Mouse (Mus musculus) embryonic facial prominence, embryonic 14.5 days (tissue): ENCODE data around the gene Hoxc6. TPM values are rescaled to one million over a fixed set of nuclear protein-coding genes. Genes with fewer than 3 reads are reported as not detected.
A peak's percentile ranks its signal among the peaks of the same experiment; 100 is the strongest.

Experiments used
- ATAC-seq: fragments of 200-750 bp; cut with Nextera tagmentation; 2 replicates; pipeline ENCODE4 v1.8.0; 2017; ENCODE audit warnings: low read depth, moderate number of reproducible peaks, moderate TSS enrichment
- DNase-seq: peaks from one replicate; pipeline ENCODE4 v3.0.0-alpha.2; 2015; ENCODE audit warnings: low spot score
- H3K27ac ChIP-seq: fragments of 300-500 bp; sonication (generic); replicated peaks from 2 replicates; pipeline ENCODE4 v1.5.1; 2014; ENCODE audit warnings: low read depth, mild to moderate bottlenecking, low read length, moderate library complexity
- H3K27me3 ChIP-seq: fragments of 300-500 bp; sonication (generic); replicated peaks from 2 replicates; pipeline ENCODE4 v1.6.1; 2014; ENCODE audit warnings: low read length; ENCODE audit not compliant: control insufficient read depth, insufficient read depth
- H3K36me3 ChIP-seq: fragments of 300-500 bp; sonication (generic); 2 replicates; pipeline ENCODE4 v1.6.1; 2014; ENCODE audit warnings: low read length, mixed read lengths; ENCODE audit not compliant: control insufficient read depth, insufficient read depth
- H3K4me1 ChIP-seq: fragments of 300-500 bp; sonication (generic); 2 replicates; pipeline ENCODE4 v1.6.1; 2014; ENCODE audit warnings: antibody characterized with exemption, low read length; ENCODE audit not compliant: control insufficient read depth, insufficient read depth
- H3K4me2 ChIP-seq: fragments of 300-500 bp; sonication (generic); 2 replicates; pipeline ENCODE4 v1.6.1; 2014; ENCODE audit warnings: low read depth, mild to moderate bottlenecking, low read length, moderate library complexity, mixed read lengths
- H3K4me3 ChIP-seq: fragments of 300-500 bp; sonication (generic); 2 replicates; pipeline ENCODE4 v1.5.1; 2014; ENCODE audit warnings: low read depth, mild to moderate bottlenecking, low read length
- H3K9ac ChIP-seq: fragments of 300-500 bp; sonication (generic); 2 replicates; pipeline ENCODE4 v1.6.1; 2014; ENCODE audit warnings: low read depth, mild to moderate bottlenecking, low read length, moderate library complexity, mixed read lengths
- H3K9me3 ChIP-seq: fragments of 300-500 bp; sonication (generic); 2 replicates; pipeline ENCODE4 v1.6.1; 2016; ENCODE audit warnings: low read length; ENCODE audit not compliant: control insufficient read depth
- WGBS: fragments of 180-500 bp; shearing (Covaris S2); extraction: QIAGEN DNeasy Blood & Tissue Kit; methylation state at CpG from one replicate; pipeline ENCODE4 v1.1.7; 2014; 5-methylcytosine and 5-hydroxymethylcytosine counted together
- polyA plus RNA-seq: library from polyadenylated mRNA; unstranded; fragments of >200 nt; fragmentation: Nextera tagmentation; extraction: Ambion mirVana; gene quantifications from 2 replicates; pipeline ENCODE4 v1.2.1, GENCODE M21; 2014

Gene Hoxc6
- polyA plus RNA-seq, 1 experiment from 2014 or later = 0.25 TPM

DNA sequence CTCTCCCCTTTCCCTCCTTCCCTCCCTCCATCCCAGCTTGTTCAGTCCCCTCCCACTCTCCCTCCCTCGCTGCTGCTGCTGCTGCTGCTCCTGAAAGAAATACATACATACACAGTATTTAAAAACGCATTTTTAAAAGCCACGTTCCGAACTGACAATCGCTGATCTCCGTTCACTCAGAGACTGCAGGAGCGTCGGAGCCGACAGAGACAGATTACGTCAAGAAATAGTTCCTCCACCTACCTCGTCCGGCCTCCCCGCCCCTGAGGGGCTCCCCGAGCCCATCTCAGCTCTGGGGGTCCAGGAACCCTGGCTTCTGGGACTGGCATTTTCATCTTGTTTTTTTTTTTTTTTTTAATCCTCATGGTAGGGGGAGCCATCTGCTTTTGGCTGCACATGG lies 17.1 kb upstream of the Hoxc6 start:
- no peak for DNase-seq
- Histone ChIP-seq H3K9ac (no peak overlapping the region), H3K27ac (no peak overlapping the region), H3K9me3 (no peaks in the 10 kb centered on the region), H3K4me3 (peak overlapping the region; percentile 21), H3K4me1 (no peaks in the 10 kb centered on the region), H3K27me3 (peaks cover 99% of the 10 kb centered on the region), H3K4me2 (peak overlapping the region; percentile 41), H3K36me3 (no peaks in the 10 kb centered on the region)
- 1% methylated on average over 14 of the region's 14 CpGs for WGBS
- no peak for ATAC-seq

DNA sequence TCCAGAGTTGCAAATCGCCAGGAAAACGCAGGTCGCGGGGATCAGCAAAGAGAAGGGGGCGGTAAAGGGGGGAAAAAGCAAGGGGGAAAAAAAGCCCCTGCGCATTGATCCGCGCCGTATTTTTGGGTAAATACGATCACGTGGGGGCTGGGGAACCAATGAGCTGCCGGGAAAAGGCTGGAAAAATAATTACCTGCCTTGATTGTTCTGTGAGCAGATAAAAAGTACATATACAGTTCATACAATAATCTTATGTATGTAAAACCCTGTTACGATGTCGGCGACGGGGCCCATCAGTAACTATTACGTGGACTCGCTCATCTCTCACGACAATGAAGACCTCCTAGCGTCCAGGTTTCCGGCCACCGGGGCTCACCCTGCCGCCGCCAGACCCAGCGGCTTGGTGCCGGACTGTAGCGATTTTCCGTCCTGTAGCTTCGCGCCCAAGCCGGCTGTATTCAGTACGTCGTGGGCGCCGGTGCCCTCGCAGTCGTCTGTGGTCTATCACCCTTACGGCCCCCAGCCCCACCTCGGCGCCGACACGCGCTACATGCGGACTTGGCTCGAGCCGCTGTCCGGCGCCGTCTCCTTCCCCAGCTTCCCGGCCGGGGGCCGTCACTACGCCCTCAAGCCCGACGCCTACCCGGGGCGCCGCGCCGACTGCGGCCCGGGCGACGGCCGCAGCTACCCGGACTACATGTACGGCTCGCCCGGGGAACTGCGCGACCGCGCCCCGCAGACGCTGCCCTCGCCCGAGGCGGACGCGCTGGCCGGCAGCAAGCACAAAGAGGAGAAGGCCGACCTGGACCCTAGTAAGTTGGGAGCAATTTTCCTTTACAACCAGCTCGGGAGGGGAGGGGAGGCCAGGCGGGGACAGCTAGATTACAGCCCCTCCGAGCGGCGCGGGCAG lies 16.4 kb upstream of the Hoxc6 start:
- Histone ChIP-seq H3K9ac (no peak overlapping the region), H3K4me1 (no peaks in the 10 kb centered on the region), H3K4me2 (peak overlapping the region; percentile 41), H3K36me3 (no peaks in the 10 kb centered on the region), H3K27ac (no peak overlapping the region), H3K4me3 (peak overlapping the region; percentile 21), H3K9me3 (no peaks in the 10 kb centered on the region), H3K27me3 (peaks cover 99% of the 10 kb centered on the region)
- WGBS = under 1% methylated on average over 53 of the region's 88 CpGs
- ATAC-seq (no peak), DNase-seq (no peak)

GRCm38 (mm10) chr15:102983716-102984115 lies 14.3 kb upstream of the Hoxc6 start:
- H3K4me1 ChIP-seq = no peaks in the 10 kb centered on the region

GRCm38 (mm10) chr15:102984521-102984920 lies 13.5 kb upstream of the Hoxc6 start:
- no peaks in the 10 kb centered on the region for H3K9me3 ChIP-seq
- WGBS = 1% methylated on average over 10 of the region's 10 CpGs
- ATAC-seq (no peak), DNase-seq (no peak)
- no peak overlapping the region for H3K9ac ChIP-seq
- no peak overlapping the region for H3K4me3 ChIP-seq
- H3K27me3 ChIP-seq = peaks cover 99% of the 10 kb centered on the region
- no peaks in the 10 kb centered on the region for H3K4me1 ChIP-seq
- no peak overlapping the region for H3K27ac ChIP-seq
- no peak overlapping the region for H3K4me2 ChIP-seq
- H3K36me3 ChIP-seq = no peaks in the 10 kb centered on the region

More at GRCm38 (mm10) chr15:102983716-102984115, 14.3 kb upstream of the Hoxc6 start:
- Histone ChIP-seq H3K4me3 (no peak overlapping the region), H3K9ac (no peak overlapping the region), H3K9me3 (no peaks in the 10 kb centered on the region), H3K36me3 (no peaks in the 10 kb centered on the region), H3K27ac (no peak overlapping the region), H3K4me2 (no peak overlapping the region), H3K27me3 (peaks cover 99% of the 10 kb centered on the region)
- ATAC-seq (no peak), DNase-seq (no peak)
- under 1% methylated on average over 12 of the region's 12 CpGs for WGBS

DNA sequence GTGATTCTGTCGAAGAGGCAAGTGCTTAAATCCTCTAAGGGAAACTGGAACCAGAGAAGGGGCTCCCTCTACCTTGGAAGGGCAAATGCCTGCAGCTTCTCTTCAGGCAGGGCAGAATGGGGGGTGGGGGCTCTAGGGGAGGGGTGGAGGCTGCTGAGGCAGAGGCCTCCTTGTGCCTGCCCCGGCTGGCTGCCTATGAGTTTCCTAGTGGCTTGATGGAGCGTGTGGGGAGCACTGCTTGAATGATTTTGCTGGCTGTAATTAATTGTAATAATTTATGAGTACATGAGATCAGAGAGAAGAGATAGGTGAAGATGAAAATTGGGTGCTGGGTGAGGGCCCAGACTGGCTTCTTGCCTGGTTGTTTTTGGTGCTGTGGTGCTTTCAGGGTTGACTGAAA lies 13.1 kb upstream of the Hoxc6 start:
- no peak overlapping the region for H3K4me3 ChIP-seq
- H3K27ac ChIP-seq = no peak overlapping the region
- H3K36me3 ChIP-seq = no peaks in the 10 kb centered on the region
- no peak for ATAC-seq
- no peak for DNase-seq
- no peak overlapping the region for H3K9ac ChIP-seq
- H3K4me2 ChIP-seq = no peak overlapping the region
- WGBS = 9% methylated on average over 3 of the region's 3 CpGs
- no peaks in the 10 kb centered on the region for H3K4me1 ChIP-seq
- H3K27me3 ChIP-seq = peaks cover 99% of the 10 kb centered on the region
- H3K9me3 ChIP-seq = no peaks in the 10 kb centered on the region

GRCm38 (mm10) chr15:102987124-102987833 lies 10.8 kb upstream of the Hoxc6 start:
- ATAC-seq = no peak
- DNase-seq = peak; percentile 88

GRCm38 (mm10) chr15:102988078-102988477 lies 10.0 kb upstream of the Hoxc6 start:
- H3K9ac ChIP-seq = no peak overlapping the region
- H3K4me2 ChIP-seq = no peak overlapping the region
- peaks cover 97% of the 10 kb centered on the region for H3K27me3 ChIP-seq
- no peaks in the 10 kb centered on the region for H3K36me3 ChIP-seq
- no peaks in the 10 kb centered on the region for H3K9me3 ChIP-seq
- no peak overlapping the region for H3K27ac ChIP-seq
- no peak overlapping the region for H3K4me3 ChIP-seq
- no peaks in the 10 kb centered on the region for H3K4me1 ChIP-seq
- DNase-seq = no peak
- ATAC-seq = no peak
- WGBS = 19% methylated on average over 5 of the region's 5 CpGs

More at GRCm38 (mm10) chr15:102987124-102987833, 10.8 kb upstream of the Hoxc6 start:
- no peak overlapping the region for H3K9ac ChIP-seq
- H3K27me3 ChIP-seq = peaks cover 97% of the 10 kb centered on the region
- 5% methylated on average over 21 of the region's 21 CpGs for WGBS
- no peak overlapping the region for H3K4me2 ChIP-seq
- H3K36me3 ChIP-seq = no peaks in the 10 kb centered on the region
- H3K4me3 ChIP-seq = no peak overlapping the region
- H3K27ac ChIP-seq = no peak overlapping the region
- H3K9me3 ChIP-seq = no peaks in the 10 kb centered on the region
- no peaks in the 10 kb centered on the region for H3K4me1 ChIP-seq

GRCm38 (mm10) chr15:102990461-102991397 lies 7.3 kb upstream of the Hoxc6 start, which contains the start of gene Hoxc8:
Gene Hoxc8 (plus strand): TSS chr15:102990607.
- H3K27me3 ChIP-seq = peaks cover 96% of the 10 kb centered on the region
- no peak within 1 kb of the TSS for H3K9ac ChIP-seq
- DNase-seq (no peak), ATAC-seq (no peak)
- H3K4me2 ChIP-seq = peak within 1 kb of the TSS; percentile 33
- no peaks in the 10 kb centered on the region for H3K4me1 ChIP-seq
- H3K9me3 ChIP-seq = no peaks in the 10 kb centered on the region
- H3K36me3 ChIP-seq = no peaks in the 10 kb centered on the region
- under 1% methylated on average over 40 of the region's 69 CpGs for WGBS
- no peak within 1 kb of the TSS for H3K27ac ChIP-seq
- peak within 1 kb of the TSS; percentile 18 for H3K4me3 ChIP-seq
